Mouse (Mus musculus) erythroblast, adult 5-6 weeks (primary cell): ENCODE data around the gene Ehf. TPM values are rescaled to one million over a fixed set of nuclear protein-coding genes. Genes with fewer than 3 reads are reported as not detected.

Experiments used
- ATAC-seq: replicated peaks from 2 replicates; pipeline ENCODE4 v1.8.0; 2016; ENCODE audit warnings: moderate number of reproducible peaks, mild to moderate bottlenecking, moderate TSS enrichment, inconsistent platforms; ENCODE audit not compliant: poor library complexity, low FRiP score, severe bottlenecking
- total RNA-seq, 2 experiments: library from RNA; stranded (forward) in 1 of 2; stranded (reverse) in 1 of 2; fragments of 150-400 nt in 1 of 2; fragments of 200-764, 138-1000 nt in 1 of 2; gene quantifications; 2 replicates each; pipeline versions ENCODE4 v1.2.3 to v1.2.4; 2015 to 2017; ENCODE audit warnings: low replicate concordance in 2 of 2

The Ehf gene
- total RNA-seq (2015; ENCODE audit: low replicate concordance), result not detected in 2 replicates
- not detected in 2 replicates for total RNA-seq (2017; ENCODE audit: low replicate concordance)

DNA sequence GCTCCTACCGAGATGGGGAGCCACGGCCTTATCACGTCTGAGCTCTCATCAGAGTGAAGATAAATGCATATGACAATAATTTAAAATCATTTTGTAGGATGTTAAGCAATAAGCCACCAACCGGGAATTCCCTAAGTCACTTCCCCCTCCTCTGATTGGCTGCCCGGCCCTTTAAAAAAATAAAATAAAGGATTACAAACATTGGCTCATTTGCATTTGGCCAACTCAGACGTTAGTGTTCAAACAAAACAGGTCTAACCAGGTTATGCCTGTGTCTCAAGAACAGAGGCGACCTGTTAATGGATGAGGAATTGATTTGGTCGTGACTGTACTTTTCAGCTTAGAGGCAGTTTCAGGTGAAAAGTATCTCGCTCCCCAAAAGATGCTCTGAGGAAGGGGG lies at the start of gene Ehf:
TSS of gene Ehf (minus strand) at position 147 of the 400 bp plus-strand sequence.
- no peak for ATAC-seq

DNA sequence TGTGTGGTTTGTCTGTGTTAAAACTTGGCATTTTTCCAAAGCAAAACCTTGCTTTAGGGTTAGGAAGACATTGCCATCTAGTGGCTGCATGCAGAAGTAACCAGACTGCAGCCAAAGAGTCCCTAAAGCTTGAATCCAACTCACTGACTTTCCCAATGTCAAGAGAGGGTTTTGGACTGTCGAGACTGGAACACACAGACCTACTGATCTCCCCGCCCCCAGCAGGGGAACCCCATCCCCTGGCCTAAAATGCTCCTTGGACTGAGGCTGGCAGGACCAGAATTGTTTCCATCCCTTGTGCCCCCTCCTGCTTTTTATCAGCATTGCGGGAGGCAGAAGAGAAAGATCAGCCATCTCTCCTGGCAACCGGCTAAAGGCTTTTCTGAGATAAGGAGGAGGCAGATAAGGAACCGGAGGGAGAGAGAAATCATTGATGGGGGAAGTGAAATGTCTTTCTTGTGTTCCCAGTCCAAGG lies 44.4 kb upstream of the Ehf start:
- no peak for ATAC-seq

DNA sequence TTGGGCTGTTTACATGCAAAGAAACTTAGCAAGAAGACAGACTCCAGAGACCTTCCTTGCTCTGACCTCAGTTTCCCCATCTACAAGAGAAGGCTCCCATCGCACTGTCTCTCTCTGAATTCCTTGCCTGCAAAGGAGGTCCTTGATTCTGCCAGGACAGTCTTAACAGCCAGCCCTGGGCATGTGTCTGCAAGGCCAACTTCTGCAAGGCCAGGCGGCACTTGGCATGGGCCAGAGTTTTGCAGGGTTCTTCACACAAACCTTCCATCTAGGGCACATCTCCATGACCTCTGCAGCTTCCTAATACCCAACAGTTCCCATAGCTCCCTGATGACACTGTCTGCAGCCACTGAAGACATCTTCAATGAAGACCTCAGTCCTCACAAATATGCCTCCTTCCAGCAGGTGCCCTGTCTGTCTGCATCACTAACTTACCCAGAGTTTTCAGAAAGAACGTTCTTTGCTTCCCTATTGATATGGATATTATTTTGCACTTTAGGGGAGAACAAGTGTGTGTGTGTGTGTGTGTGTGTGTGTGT lies 43.7 kb upstream of the Ehf start:
- no peak for ATAC-seq

DNA sequence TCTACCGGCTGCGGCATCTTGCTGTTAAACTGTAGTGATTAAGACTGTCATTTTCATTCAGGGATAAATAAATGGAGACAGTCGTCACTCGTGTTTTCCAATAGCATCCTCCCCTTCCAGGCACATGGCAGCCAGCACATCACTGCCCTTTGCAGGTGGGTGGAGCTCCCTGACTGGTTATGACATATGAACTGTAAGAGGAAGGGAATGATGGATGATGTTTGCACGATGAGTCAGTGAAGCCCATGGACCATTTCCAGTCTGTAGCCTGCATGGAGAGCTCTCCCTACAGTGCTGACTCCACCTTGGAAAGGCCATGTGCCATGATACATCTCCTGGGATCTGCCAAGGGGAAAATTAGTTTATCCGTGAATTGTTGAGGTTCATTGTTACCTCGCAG lies 40.5 kb upstream of the Ehf start:
- ATAC-seq, result no peak

DNA sequence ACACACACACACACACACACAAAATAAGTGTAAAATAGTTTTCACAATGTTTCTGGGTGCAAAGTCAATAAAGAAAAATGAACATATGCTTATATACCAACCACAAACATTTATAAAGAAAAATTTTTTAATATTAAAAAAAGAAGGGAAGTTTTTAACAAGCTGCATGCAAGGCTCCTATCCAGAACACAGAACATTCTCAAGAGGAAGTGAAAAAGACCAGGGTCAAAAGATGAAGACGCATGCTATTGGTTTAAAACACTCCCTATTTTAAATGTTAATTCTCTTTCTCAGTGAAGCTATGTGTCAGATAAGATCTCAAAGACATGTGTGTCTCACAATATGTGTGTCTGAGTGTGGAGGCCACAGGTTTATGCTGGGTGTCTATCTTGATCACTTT lies 39.0 kb upstream of the Ehf start:
- no peak for ATAC-seq

DNA sequence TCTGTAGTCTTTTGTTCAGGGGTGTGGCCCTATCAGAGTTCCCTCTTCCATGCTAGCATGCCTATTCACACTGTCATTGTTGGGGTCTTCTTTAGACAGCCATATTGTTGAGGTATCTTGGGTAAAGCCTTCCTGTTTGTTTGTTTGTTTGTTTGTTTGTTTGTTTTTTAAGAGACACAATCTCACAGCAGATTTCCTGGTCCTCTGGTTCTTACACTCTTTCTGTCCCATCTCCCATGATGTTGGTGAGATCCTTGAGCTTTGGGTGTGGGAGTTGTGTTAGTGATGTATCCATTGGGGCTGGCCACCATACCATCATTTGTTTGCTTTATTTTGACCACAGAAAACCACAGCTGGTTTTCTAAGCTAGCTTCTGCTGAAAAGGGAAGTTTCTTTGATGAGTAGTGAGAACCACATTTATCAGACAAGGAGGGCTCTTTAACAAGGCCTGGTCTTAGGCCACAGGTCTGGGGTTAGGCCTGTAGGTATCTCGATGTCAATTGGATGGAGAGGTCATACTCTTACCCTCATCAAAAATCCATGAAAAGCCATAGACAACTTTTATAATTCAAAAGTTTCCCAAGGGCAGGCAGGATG lies 38.4 kb upstream of the Ehf start:
- no peak for ATAC-seq

DNA sequence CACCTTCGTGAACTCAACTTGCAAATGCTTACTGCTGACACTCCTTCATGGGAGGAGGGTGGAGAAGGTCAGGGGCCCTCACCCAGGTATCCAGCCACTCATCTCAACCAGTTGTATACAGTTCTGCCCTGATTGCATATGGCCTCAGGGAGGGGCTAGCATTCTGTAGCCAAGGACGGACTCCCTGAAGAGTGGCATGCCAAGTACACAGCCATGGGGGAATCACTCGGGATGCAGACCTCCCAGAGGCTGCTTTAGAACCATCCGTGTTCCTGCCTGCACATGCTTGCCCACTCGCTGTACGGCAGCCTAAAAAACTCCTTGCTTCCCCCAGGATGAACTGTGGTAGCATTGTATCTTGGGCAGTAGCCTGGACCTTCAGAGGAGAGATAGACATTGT lies 35.6 kb upstream of the Ehf start:
- no peak for ATAC-seq

DNA sequence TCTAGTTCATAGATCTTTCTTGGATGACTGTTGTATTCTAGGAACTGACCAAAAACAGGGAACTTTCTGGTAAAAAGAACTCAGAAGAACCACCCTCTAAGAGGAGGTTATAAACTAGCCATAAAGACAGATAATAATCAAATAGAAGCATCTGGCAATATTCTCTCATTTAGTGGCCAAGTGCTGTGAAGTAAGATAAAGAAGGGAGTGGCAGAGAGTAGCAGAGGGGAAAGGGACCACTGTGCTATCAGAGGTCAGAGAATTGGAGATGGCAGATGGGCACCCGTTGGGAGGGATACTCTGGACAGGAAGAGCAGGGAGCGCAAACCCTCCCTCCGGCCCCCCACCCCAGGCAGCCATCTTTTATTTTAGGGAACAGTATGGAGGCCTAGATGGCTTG lies 34.3 kb upstream of the Ehf start:
- no peak for ATAC-seq

DNA sequence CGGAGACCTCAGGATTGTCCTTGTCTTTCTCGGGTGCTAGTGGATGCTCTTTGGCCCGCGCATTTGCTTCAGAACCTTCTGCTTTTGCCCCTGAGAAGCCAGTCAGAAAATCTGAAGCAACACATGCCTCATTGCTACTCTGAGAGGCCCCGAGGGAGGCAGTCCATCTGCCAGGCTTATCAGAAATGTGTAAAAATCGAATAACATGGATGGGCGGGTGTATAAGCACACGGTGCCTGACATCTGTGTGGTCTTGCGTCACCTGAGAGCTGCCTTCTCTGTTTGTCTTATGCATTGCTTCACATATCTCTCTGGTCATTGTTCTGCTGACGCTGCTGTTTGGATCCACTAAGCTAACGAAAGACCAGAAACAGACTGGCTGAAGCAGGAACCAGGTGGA lies 33.5 kb upstream of the Ehf start:
- ATAC-seq, result no peak

DNA sequence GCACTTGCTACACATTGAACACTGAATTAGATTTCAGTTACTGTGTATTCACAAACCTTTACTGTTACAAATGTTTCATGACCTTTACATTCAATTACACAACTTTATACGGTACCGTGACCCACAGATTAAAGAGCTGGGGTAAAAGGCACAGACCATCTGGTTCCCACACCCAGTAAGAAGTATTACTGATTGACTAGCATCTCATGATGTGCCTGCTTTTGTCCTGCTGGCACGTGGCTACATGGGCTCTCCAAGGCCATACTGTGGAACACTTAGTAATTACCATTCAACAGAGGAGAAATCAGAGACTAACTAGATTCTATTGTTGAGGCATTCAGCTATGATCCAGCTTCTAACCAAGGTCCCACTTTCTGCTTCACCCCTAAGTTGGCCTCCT lies 32.9 kb upstream of the Ehf start:
- no peak for ATAC-seq

DNA sequence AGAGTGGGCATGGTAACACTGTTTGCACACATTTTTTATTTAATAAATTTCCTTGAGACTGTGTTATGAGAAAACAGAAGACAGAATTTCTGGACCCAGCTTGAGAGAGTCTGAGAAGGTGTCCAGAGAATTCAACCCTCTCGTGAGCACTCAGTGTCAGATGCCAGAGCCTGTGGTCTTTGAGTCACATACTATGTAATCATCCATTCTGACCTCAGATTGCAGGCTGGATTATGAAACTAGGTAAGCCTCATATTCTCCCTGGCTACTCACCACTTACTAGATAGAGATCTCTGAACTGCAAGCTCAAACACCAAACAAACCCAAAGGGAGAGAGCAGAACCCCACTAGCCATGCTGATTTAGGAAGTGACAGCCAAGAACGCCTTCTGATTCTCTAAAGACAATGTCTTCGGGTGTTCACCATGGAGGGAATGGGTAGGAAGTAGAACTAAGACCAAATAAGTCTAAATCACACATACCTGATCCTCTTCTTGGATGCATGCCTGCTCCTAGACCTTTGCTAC lies 28.7 kb upstream of the Ehf start:
- no peak for ATAC-seq

DNA sequence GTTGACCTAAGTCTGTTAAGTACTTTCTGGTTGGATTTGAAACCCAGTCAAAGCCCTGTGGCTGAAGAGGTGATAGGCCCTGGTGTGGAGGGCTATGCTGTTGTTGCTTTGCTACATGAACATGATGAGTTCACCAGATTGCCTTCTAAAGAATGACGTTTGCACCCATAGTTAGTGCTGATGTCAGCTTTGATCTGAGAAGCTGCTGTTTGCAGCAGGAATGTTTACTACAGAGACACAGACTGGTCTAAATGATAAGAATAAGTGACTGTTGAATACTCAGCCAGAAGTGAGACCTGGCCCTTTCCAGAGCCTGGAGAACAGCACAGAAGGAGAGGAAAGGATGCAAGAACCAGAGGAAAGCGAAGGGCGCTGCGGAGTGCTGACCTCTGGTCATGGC lies 25.7 kb upstream of the Ehf start:
- no peak for ATAC-seq

DNA sequence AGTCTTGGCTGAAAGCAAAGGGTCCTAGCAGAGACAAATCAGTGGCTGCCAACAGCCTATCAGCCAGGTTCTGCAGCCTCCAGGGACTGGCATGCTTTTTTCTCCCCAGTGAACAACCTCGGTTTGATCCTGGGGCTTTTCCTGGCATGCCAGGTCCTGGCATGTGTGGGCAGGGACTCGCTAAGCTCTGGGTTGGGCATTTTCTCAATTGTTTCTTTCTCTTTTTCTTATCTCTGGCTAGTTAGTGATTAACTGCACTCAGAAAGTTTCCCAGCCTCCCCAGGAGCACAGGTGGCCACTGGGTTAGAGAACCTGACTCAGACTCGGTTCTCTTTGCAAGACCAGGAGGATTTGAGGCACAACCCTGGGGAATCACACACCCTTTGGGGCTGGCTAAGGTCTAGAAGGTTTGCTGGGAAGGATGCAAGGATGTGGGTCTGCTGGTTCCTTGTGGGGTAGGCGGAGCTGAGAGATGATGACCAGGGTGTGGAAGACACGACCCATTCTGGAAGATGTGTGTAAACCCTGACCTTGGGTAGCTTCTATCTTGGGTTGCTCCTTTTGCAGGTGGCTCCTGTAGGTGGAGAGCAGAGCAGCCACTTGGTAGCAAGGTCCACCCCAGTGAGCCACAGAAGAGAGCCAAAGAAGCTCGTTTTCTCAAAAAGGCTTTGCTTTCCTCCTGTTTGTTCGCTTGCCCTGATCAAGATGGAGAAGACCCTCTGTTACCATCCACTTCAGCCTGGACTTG lies 22.4 kb upstream of the Ehf start:
- no peak for ATAC-seq

DNA sequence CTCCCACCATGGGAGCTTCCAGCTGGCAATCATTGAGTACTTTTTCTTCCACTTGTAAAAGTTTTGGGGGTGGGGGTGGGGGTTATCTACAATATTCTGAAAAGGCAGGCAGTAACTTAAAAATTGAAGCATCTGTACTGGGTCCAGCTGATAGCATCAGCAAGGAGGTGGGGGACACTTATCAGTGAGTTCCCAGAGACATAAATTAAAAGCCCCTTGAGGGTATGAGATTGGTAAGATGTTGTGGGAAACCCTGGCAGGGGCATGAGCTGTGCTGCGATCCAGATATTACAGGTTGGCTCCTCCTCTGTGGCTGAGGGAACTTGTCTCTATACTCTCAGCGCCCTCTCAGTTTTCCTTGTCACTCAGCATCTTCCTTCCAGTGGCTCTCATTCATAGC lies 21.2 kb upstream of the Ehf start:
- no peak for ATAC-seq

DNA sequence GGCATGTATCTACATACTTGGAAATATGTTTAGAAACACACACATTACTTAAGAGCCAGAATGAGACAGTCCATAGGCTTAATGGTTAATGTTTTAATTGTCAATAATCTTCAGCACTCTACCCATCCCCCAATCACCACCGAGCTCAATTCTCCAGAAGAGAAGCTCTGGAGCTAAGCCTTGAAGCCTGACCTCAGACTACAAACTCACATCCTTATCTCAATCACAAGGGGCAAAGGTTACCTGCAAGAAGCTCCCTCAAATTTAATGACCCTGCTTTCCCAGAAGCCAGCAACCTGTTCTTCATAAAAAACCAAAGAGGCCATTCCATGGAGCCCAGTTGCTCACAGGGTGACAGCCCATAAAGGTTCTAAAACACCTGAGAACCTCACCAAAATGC lies 19.1 kb upstream of the Ehf start:
- ATAC-seq, result no peak

DNA sequence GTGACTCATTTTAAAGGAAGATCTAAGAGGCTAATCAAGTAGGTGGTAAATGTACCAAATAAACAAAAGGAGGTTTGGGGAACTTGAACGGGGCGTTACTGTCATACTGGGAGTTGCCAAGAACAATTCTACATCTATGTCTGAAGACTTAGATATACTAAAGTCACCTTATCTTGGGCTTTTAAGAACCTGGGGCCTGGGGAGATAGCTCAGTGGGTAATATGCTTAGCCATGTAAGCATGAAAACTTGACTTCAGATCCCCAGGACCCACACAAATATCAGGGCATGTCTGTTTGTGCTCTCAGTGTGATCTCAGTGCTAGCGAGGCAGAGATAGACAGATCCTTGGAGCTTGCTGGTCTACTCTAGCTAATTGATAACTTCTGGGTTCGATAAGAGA lies 18.6 kb upstream of the Ehf start:
- ATAC-seq, result no peak

DNA sequence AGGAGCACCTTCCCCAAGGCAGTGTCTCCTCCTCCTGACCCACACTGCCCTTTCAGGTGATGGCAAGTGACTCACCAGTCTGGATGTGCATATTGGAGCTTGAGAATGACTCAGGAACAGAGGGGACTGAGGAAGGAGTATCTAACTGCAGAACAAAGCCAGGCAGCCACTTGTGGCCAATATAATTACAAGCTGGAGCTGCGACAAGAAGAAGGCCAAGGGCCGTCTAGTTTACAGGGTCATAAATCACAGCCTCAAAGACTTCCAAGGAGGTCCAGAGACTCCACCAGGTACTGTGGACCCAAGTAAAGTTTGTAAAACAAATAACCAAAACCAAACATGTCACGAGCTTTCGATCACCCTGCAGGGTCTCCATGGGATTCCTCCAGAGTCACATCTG lies 10.9 kb upstream of the Ehf start:
- no peak for ATAC-seq

DNA sequence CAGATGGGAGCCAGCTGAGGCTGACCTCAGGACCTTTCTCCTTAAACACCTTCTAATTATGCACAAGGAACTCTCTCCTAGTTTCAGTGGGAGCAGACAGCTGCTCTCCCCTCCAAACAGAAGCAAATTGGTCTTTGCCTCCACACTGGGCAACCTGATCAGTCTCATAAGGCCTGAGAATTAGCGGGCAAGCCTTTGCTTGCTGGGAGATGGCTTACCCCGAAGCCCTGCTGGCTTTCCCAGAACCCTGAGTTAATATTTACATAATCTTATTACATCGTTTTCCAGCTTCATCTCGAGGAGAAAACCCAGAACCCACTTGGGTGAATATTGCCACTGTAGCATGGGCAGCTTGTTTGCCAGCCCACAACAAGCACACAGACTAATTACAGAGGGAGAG lies 9.6 kb upstream of the Ehf start:
- ATAC-seq, result no peak

DNA sequence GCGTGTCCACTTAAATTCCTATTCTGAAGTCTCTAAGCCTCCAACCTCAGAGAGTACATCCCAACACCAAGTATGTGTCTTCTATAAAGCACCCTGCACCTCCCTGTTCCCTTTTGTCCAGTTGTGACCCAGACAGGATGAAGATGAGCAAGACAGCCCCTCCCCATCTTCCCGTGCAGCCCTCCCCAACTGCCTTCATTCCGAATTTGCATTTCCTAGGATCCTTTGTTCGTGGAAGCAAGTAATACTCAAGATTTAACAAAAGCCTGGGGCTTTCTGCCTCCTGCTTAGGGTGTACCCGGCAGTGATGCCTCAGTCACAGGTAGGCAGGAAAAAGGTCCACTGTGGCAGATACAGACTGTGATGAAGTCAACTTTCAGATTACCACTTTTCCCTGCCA lies 7.6 kb upstream of the Ehf start:
- ATAC-seq, result no peak

DNA sequence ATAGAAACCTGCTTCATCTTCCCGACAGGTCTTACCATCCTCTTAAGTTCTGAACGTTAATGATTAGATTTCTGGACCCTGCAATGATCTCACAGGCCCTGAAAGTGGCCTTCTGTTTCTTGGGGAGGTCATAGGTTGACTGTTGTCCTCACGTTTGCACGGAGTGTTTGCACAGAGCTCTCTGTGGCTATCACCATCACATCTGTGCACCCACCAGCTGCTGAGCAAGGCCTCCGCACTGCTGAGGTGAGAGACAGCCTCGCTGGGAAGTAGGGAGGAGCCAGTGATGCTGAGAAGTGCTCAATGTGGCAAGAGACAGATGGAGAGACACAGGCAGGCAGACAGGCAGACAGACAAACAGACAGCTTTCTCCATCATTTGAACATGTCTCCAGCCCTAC lies 3.6 kb upstream of the Ehf start:
- ATAC-seq, result no peak

DNA sequence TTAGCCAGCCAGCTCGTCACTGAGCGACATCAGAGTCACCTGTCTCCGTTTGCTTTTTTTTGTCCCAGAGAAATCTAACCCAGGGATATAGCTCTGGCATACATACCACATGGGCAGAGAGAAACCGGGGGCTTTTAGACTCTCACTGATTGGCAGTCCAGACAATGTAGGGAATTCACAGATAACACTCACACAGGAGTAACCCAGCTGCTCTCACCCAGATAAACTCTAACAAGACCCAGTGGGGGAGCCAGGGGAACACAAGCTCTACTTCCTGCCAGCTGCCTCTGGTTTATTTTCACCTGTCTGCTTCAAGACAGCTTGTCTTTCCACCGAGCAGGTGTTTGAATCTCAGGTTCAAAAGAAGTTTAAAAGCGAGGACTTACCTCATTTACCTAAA lies 409 bp downstream of the Ehf start:
- ATAC-seq, result no peak
